Comparison of ENCODE assay signal across 8 mouse cellular contexts in genomic region chr17:26137751-26138130, GRCm38 (mm10). TPM values are rescaled to one million over a fixed set of nuclear protein-coding genes. Genes with fewer than 3 reads are reported as not detected.
DNase-seq lines count a peak whose midpoint lies in the region; ATAC-seq and TF ChIP-seq lines count a peak whose summit lies in the region.

No protein-coding gene starts in this region.

- no peaks in the 10 kb centered on the region for H3K27me3 ChIP-seq in heart, embryonic 14.5 days (ENCODE audit: control insufficient read depth, insufficient read depth, low read length)
- no peaks in the 10 kb centered on the region for H3K27me3 ChIP-seq in hindbrain, embryonic 11.5 days (ENCODE audit: control insufficient read depth, insufficient read depth, low read length)
- peaks cover 36% of the 10 kb centered on the region for H3K27me3 ChIP-seq in midbrain, embryonic 12.5 days

- H3K4me1 ChIP-seq in heart, embryonic 14.5 days (ENCODE audit: control insufficient read depth in 2 of 2, insufficient read depth in 2 of 2, low read length in 2 of 2): peaks cover 0 to 20% of the 10 kb centered on the region in 2 experiments; a peak in 3 of 4 replicates
- H3K4me1 ChIP-seq in bone marrow, adult 2 months (ENCODE audit: control insufficient read depth, insufficient read depth, low read length): peaks cover 3% of the 10 kb centered on the region; the same call in 1 of the 2 replicates
- H3K4me1 ChIP-seq in hindbrain, embryonic 11.5 days (replicated peaks; ENCODE audit: control insufficient read depth, insufficient read depth, low read length): peaks cover 3% of the 10 kb centered on the region; the same call in 1 of the 2 replicates
- peaks cover 32% of the 10 kb centered on the region for H3K4me1 ChIP-seq in midbrain, embryonic 12.5 days

- 75% methylated on average over 2 of the region's 2 CpGs for WGBS in heart, embryonic 14.5 days
- WGBS in bone marrow, adult 2 months: 71% methylated on average over 2 of the region's 2 CpGs
- WGBS in hindbrain, embryonic 11.5 days: 75% methylated on average over 2 of the region's 2 CpGs
- WGBS in midbrain, embryonic 12.5 days: 77% methylated on average over 2 of the region's 2 CpGs

- H3K4me2 ChIP-seq in heart, embryonic 14.5 days (ENCODE audit: low read length): peak overlapping the region; percentile 87
- peak overlapping the region; percentile 87 for H3K4me2 ChIP-seq in hindbrain, embryonic 11.5 days (replicated peaks; ENCODE audit: low read depth, low read length)
- H3K4me2 ChIP-seq in midbrain, embryonic 12.5 days (replicated peaks): peak overlapping the region; percentile 94

- H3K36me3 ChIP-seq in heart, embryonic 14.5 days (ENCODE audit: control insufficient read depth, insufficient read depth, low read length): peaks cover 2% of the 10 kb centered on the region
- H3K36me3 ChIP-seq in hindbrain, embryonic 11.5 days (ENCODE audit: control insufficient read depth, insufficient read depth, low read length): no peaks in the 10 kb centered on the region
- H3K36me3 ChIP-seq in midbrain, embryonic 12.5 days: peaks cover 8% of the 10 kb centered on the region

- H3K27ac ChIP-seq in heart, embryonic 14.5 days (replicated peaks in 1 of 2; ENCODE audit: control insufficient read depth in 1 of 2, insufficient read depth in 1 of 2, low read depth in 2 of 2, low read length in 2 of 2): peak overlapping the region; percentile 18 to 97; a peak in 1 of 4 replicates
- peak overlapping the region; percentile 51; the same call in 1 of the 2 replicates for H3K27ac ChIP-seq in bone marrow, adult 2 months (ENCODE audit: control insufficient read depth, insufficient read depth, low read depth, low read length, poor library complexity)
- H3K27ac ChIP-seq in hindbrain, embryonic 11.5 days (ENCODE audit: low read depth, low read length): 0 out of 2 replicates have a peak overlapping the region, but pooled peaks have one; percentile 7
- peak overlapping the region; percentile 86 for H3K27ac ChIP-seq in midbrain, embryonic 12.5 days (replicated peaks)

- H3K9ac ChIP-seq in heart, embryonic 14.5 days (ENCODE audit: low read length): peak overlapping the region; percentile 98
- H3K9ac ChIP-seq in hindbrain, embryonic 11.5 days (ENCODE audit: low read depth, low read length): peak overlapping the region; percentile 32; the same call in 1 of the 2 replicates
- peak overlapping the region; percentile 97; the same call in 1 of the 2 replicates for H3K9ac ChIP-seq in midbrain, embryonic 12.5 days (replicated peaks)

- intact Hi-C loops in heart, postnatal 10 days (cut with DNase I): loop anchor here (2.0 kb wide), 1 partner anchor 105 kb away; no protein-coding TSS in a partner anchor

- TF ChIP-seq CTCF in bone marrow, adult 2 months (IDR thresholded peaks at IDR 0.05; ENCODE audit: control insufficient read depth, insufficient read depth, low read length): no peak

- no peak for DNase-seq in heart, postnatal 10 days
- no peak for DNase-seq in hindbrain, embryonic 11.5 days (ENCODE audit: low spot score)
- DNase-seq in layer of hippocampus, adult 18-20 months (ENCODE audit: low spot score in 2 of 2): no peak
- no peak for DNase-seq in cerebellum, adult 18-20 months
- no peak for DNase-seq in cerebellum, postnatal 10 days

- TF ChIP-seq POLR2A in bone marrow, adult 2 months (IDR thresholded peaks at IDR 0.05; ENCODE audit: borderline replicate concordance, control insufficient read depth, low read depth, low read length): no peak

- H3K4me3 ChIP-seq in heart, embryonic 14.5 days (ENCODE audit: control insufficient read depth in 1 of 2, insufficient read depth in 1 of 2, low read depth in 1 of 2, low read length in 2 of 2): peak overlapping the region; percentile 71 to 92; a peak in 3 of 4 replicates
- H3K4me3 ChIP-seq in bone marrow, adult 2 months (replicated peaks; ENCODE audit: control insufficient read depth, low read depth, low read length): peak overlapping the region; percentile 92
- peak overlapping the region; percentile 92; the same call in 1 of the 2 replicates for H3K4me3 ChIP-seq in hindbrain, embryonic 11.5 days (ENCODE audit: low read depth, low read length)
- peak overlapping the region; percentile 94; the same call in 1 of the 2 replicates for H3K4me3 ChIP-seq in midbrain, embryonic 12.5 days

- ATAC-seq in heart, embryonic 14.5 days (ENCODE audit: insufficient number of reproducible peaks, insufficient read depth, low FRiP score, low read depth): no peak
- ATAC-seq in hindbrain, embryonic 11.5 days (ENCODE audit: low FRiP score): peak; percentile 10; the same call in 1 of the 2 replicates
- ATAC-seq in midbrain, embryonic 12.5 days (ENCODE audit: low FRiP score, low read depth): no peak

- no peaks in the 10 kb centered on the region for H3K9me3 ChIP-seq in heart, embryonic 14.5 days (ENCODE audit: control insufficient read depth, low read length)
- no peaks in the 10 kb centered on the region for H3K9me3 ChIP-seq in hindbrain, embryonic 11.5 days (ENCODE audit: control insufficient read depth, low read length)
- no peaks in the 10 kb centered on the region for H3K9me3 ChIP-seq in midbrain, embryonic 12.5 days

RNA-seq across cellular contexts. Expression of gene Axin1, which starts 0.7 kb away (rescaled TPM):
- polyA plus RNA-seq in heart, embryonic 14.5 days (2014; fragmentation: Nextera tagmentation; extraction: Ambion mirVana): 10.9 and 11.9 TPM in 2 replicates
- total RNA-seq in heart, postnatal 10 days (2021): 10 to 100 TPM; 20.6 to 24.1 TPM
- 21.7 and 23.1 TPM in 2 replicates for polyA plus RNA-seq in bone marrow, adult 2 months (2011; ENCODE audit: insufficient read depth, insufficient read length, low replicate concordance, missing spikeins)
- 8.6 and 12.4 TPM in 2 replicates for polyA plus RNA-seq in hindbrain, embryonic 11.5 days (2014; fragmentation: Nextera tagmentation; extraction: Ambion mirVana)
- 17.6 and 18.2 TPM in 2 replicates for polyA plus RNA-seq in midbrain, embryonic 12.5 days (2016; fragmentation: Nextera tagmentation; extraction: Ambion mirVana)
- total RNA-seq in layer of hippocampus, adult 18-20 months (2021): 10 to 100 TPM; 28.3 to 28.5 TPM

RNA-seq across cellular contexts. Expression of gene Mrpl28, which starts 14.4 kb away (rescaled TPM):
- 224 and 237 TPM in 2 replicates for polyA plus RNA-seq in heart, embryonic 14.5 days (2014; fragmentation: Nextera tagmentation; extraction: Ambion mirVana)
- total RNA-seq in heart, postnatal 10 days (2021): 100 to 1,000 TPM in 1 of 2 experiments, 10 to 100 TPM in 1; 92.2 to 101 TPM
- 60.2 and 70.6 TPM in 2 replicates for polyA plus RNA-seq in bone marrow, adult 2 months (2011; ENCODE audit: insufficient read depth, insufficient read length, low replicate concordance, missing spikeins)
- 244 TPM in 2 replicates for polyA plus RNA-seq in hindbrain, embryonic 11.5 days (2014; fragmentation: Nextera tagmentation; extraction: Ambion mirVana)
- 194 and 210 TPM in 2 replicates for polyA plus RNA-seq in midbrain, embryonic 12.5 days (2016; fragmentation: Nextera tagmentation; extraction: Ambion mirVana)
- total RNA-seq in layer of hippocampus, adult 18-20 months (2021): 10 to 100 TPM; 68.8 to 70.0 TPM

RNA-seq across cellular contexts. Expression of gene Tmem8, which starts 24.6 kb away (rescaled TPM):
- 0.44 and 0.58 TPM in 2 replicates for polyA plus RNA-seq in heart, embryonic 14.5 days (2014; fragmentation: Nextera tagmentation; extraction: Ambion mirVana)
- 1 to 10 TPM; 1.9 to 2.2 TPM for total RNA-seq in heart, postnatal 10 days (2021)
- 24.1 and 27.3 TPM in 2 replicates for polyA plus RNA-seq in bone marrow, adult 2 months (2011; ENCODE audit: insufficient read depth, insufficient read length, low replicate concordance, missing spikeins)
- 1.0 and 1.1 TPM in 2 replicates for polyA plus RNA-seq in hindbrain, embryonic 11.5 days (2014; fragmentation: Nextera tagmentation; extraction: Ambion mirVana)
- polyA plus RNA-seq in midbrain, embryonic 12.5 days (2016; fragmentation: Nextera tagmentation; extraction: Ambion mirVana): 2.1 and 2.9 TPM in 2 replicates
- total RNA-seq in layer of hippocampus, adult 18-20 months (2021): 10 to 100 TPM; 12.0 to 13.2 TPM

RNA-seq across cellular contexts. Expression of gene Nme4, which starts 42.3 kb away (rescaled TPM):
- 58.5 and 68.2 TPM in 2 replicates for polyA plus RNA-seq in heart, embryonic 14.5 days (2014; fragmentation: Nextera tagmentation; extraction: Ambion mirVana)
- total RNA-seq in heart, postnatal 10 days (2021): 1 to 10 TPM; 3.6 to 5.2 TPM
- polyA plus RNA-seq in bone marrow, adult 2 months (2011; ENCODE audit: insufficient read depth, insufficient read length, low replicate concordance, missing spikeins): 9.0 and 20.4 TPM in 2 replicates
- 60.3 and 62.6 TPM in 2 replicates for polyA plus RNA-seq in hindbrain, embryonic 11.5 days (2014; fragmentation: Nextera tagmentation; extraction: Ambion mirVana)
- polyA plus RNA-seq in midbrain, embryonic 12.5 days (2016; fragmentation: Nextera tagmentation; extraction: Ambion mirVana): 48.0 and 50.7 TPM in 2 replicates
- total RNA-seq in layer of hippocampus, adult 18-20 months (2021): 1 to 10 TPM; 3.8 to 5.8 TPM

RNA-seq across cellular contexts. Expression of gene Decr2, which starts 47.6 kb away (rescaled TPM):
- 33.0 and 39.5 TPM in 2 replicates for polyA plus RNA-seq in heart, embryonic 14.5 days (2014; fragmentation: Nextera tagmentation; extraction: Ambion mirVana)
- total RNA-seq in heart, postnatal 10 days (2021): 10 to 100 TPM; 14.4 to 16.7 TPM
- 3.5 and 5.6 TPM in 2 replicates for polyA plus RNA-seq in bone marrow, adult 2 months (2011; ENCODE audit: insufficient read depth, insufficient read length, low replicate concordance, missing spikeins)
- 20.4 and 24.7 TPM in 2 replicates for polyA plus RNA-seq in hindbrain, embryonic 11.5 days (2014; fragmentation: Nextera tagmentation; extraction: Ambion mirVana)
- 25.1 and 27.7 TPM in 2 replicates for polyA plus RNA-seq in midbrain, embryonic 12.5 days (2016; fragmentation: Nextera tagmentation; extraction: Ambion mirVana)
- total RNA-seq in layer of hippocampus, adult 18-20 months (2021): 10 to 100 TPM; 27.4 to 29.7 TPM

Comparison
In these comparisons a context has a peak if more than half of its experiments do, and no peak if none do; other contexts are left out.
1. H3K27ac ChIP-seq: peak in every context shown above with its lines; median percentile 86 in midbrain, embryonic 12.5 days; 58 in heart, embryonic 14.5 days; 51 in bone marrow, adult 2 months; 7 in hindbrain, embryonic 11.5 days.
2. H3K9ac ChIP-seq: peak in every context shown above with its lines; median percentile 98 in heart, embryonic 14.5 days; 97 in midbrain, embryonic 12.5 days; 32 in hindbrain, embryonic 11.5 days.